In genomic region chr5:140766566-140766965, GRCm38 (mm10) we compare ENCODE assay signal across 17 mouse cellular contexts. TPM values are rescaled to one million over a fixed set of nuclear protein-coding genes. Genes with fewer than 3 reads are reported as not detected.
DNase-seq lines count a peak whose midpoint lies in the region; ATAC-seq and TF ChIP-seq lines count a peak whose summit lies in the region.
"Had no signal": no experiment of that assay in that cellular context is flagged by ENCODE, and none has a peak within 500 bp of the region (broad histone marks: within the 10 kb centered on the region; RNA-seq: fewer than 3 reads in every experiment).

No protein-coding gene starts in this region.

- TF ChIP-seq CTCF in left cerebral cortex, adult 2 months (IDR thresholded peaks at IDR 0.05): no peak
- no peak for TF ChIP-seq CTCF in bone marrow macrophage, adult 2 months (IDR thresholded peaks at IDR 0.05; ENCODE audit: low read depth, low read length)
- no peak for TF ChIP-seq CTCF in cortical plate, adult 2 months (IDR thresholded peaks at IDR 0.05; ENCODE audit: extremely low read depth, insufficient read depth, low read length)

- no peaks in the 10 kb centered on the region for H3K36me3 ChIP-seq in heart, embryonic 15.5 days

- no peaks in the 10 kb centered on the region for H3K27me3 ChIP-seq in heart, embryonic 15.5 days
- H3K27me3 ChIP-seq: forebrain, embryonic 15.5 days; hindbrain, embryonic 13.5 days; limb, embryonic 12.5 days; megakaryocyte, embryonic 14.5 days; neural tube, embryonic 13.5 days had no signal

- intact Hi-C loops in heart, postnatal 36 days (cut with DNase I): loop anchor here (5.0 kb wide), 1 partner anchor 61 kb away; no protein-coding TSS in a partner anchor
- intact Hi-C loops in left cerebral cortex, adult 2 months (cut with DNase I): loop anchor here (5.0 kb wide), 1 partner anchor 61 kb away; no protein-coding TSS in a partner anchor

- TF ChIP-seq POLR2A in bone marrow macrophage, adult 2 months (IDR thresholded peaks at IDR 0.05; ENCODE audit: borderline replicate concordance, low read depth, low read length): no peak
- TF ChIP-seq POLR2A in cortical plate, adult 2 months (IDR thresholded peaks at IDR 0.05; ENCODE audit: extremely low read depth, insufficient read depth, low read length): no peak

- H3K27ac ChIP-seq in heart, embryonic 15.5 days: peak overlapping the region; percentile 94; the same call in 1 of the 2 replicates
- peak overlapping the region; percentile 41 for H3K27ac ChIP-seq in left cerebral cortex, adult 2 months
- peak overlapping the region; percentile 98 for H3K27ac ChIP-seq in bone marrow macrophage, adult 2 months (ENCODE audit: insufficient read depth, low read depth, low read length)
- H3K27ac ChIP-seq in cortical plate, adult 2 months (ENCODE audit: insufficient read depth, low read length): 0 out of 2 replicates have a peak overlapping the region, but pooled peaks have one; percentile 90
- H3K27ac ChIP-seq: forebrain, embryonic 15.5 days; limb, embryonic 12.5 days had no signal

- H3K4me2 ChIP-seq in heart, embryonic 15.5 days: no peak overlapping the region
- H3K4me2 ChIP-seq: forebrain, embryonic 15.5 days; hindbrain, embryonic 13.5 days; limb, embryonic 12.5 days; neural tube, embryonic 13.5 days had no signal

- no peaks in the 10 kb centered on the region for H3K9me3 ChIP-seq in heart, embryonic 15.5 days (replicated peaks)
- H3K9me3 ChIP-seq: forebrain, embryonic 15.5 days; hindbrain, embryonic 13.5 days; limb, embryonic 12.5 days; megakaryocyte, embryonic 14.5 days; neural tube, embryonic 13.5 days had no signal

- WGBS in heart, embryonic 15.5 days: 74% methylated on average over 4 of the region's 4 CpGs

- H3K4me1 ChIP-seq in heart, embryonic 15.5 days (replicated peaks): peaks cover 63% of the 10 kb centered on the region
- H3K4me1 ChIP-seq in bone marrow macrophage, adult 2 months (ENCODE audit: control insufficient read depth, insufficient read depth, low read length): peaks cover 92% of the 10 kb centered on the region
- peaks cover 7% of the 10 kb centered on the region for H3K4me1 ChIP-seq in cortical plate, adult 2 months (ENCODE audit: control insufficient read depth, insufficient read depth, low read length)

- no peak overlapping the region for H3K9ac ChIP-seq in heart, embryonic 15.5 days
- H3K9ac ChIP-seq: forebrain, embryonic 15.5 days; hindbrain, embryonic 13.5 days; limb, embryonic 12.5 days; neural tube, embryonic 13.5 days had no signal

- DNase-seq in heart, postnatal 36 days: no peak
- no peak for DNase-seq in left cerebral cortex, adult 2 months (ENCODE audit: extremely low spot score in 1 of 2, low spot score in 2 of 2)
- no peak for DNase-seq in left cerebral cortex, adult 11 months (ENCODE audit: low spot score)
- no peak for DNase-seq in thymus, postnatal 10 days (ENCODE audit: low spot score in 2 of 2)
- DNase-seq: adrenal gland, adult 8-10 months; cerebellum, postnatal 10 days; thymus, adult 2 months had no signal

- no peak for ATAC-seq in heart, embryonic 15.5 days (replicated peaks; ENCODE audit: insufficient number of reproducible peaks, insufficient read depth, low FRiP score, low read depth)
- ATAC-seq: CD4-positive, CD25-positive, alpha-beta regulatory T cell, adult 4 months; forebrain, embryonic 15.5 days; intestine, embryonic 16.5 days had no signal

- H3K4me3 ChIP-seq in heart, embryonic 15.5 days: no peak overlapping the region
- no peak overlapping the region for H3K4me3 ChIP-seq in left cerebral cortex, adult 2 months
- no peak overlapping the region for H3K4me3 ChIP-seq in bone marrow macrophage, adult 2 months (ENCODE audit: insufficient read depth, low read length)
- no peak overlapping the region for H3K4me3 ChIP-seq in cortical plate, adult 2 months (ENCODE audit: insufficient read depth, low read length)
- H3K4me3 ChIP-seq: forebrain, embryonic 15.5 days; hindbrain, embryonic 13.5 days; limb, embryonic 12.5 days; megakaryocyte, embryonic 14.5 days; neural tube, embryonic 13.5 days had no signal

RNA-seq across cellular contexts. Expression of gene Amz1, which starts 42.6 kb away (rescaled TPM):
- polyA plus RNA-seq in heart, embryonic 15.5 days (2015; fragmentation: Nextera tagmentation; extraction: Ambion mirVana): 0.72 and 1.0 TPM in 2 replicates
- under 1 TPM; 0.46 to 0.72 TPM for total RNA-seq in heart, postnatal 36 days (2021)
- 10 to 100 TPM; 16.2 to 20.2 TPM for total RNA-seq in left cerebral cortex, adult 2 months (2021)
- 23.4 and 27.0 TPM in 2 replicates for polyA plus RNA-seq in bone marrow macrophage, adult 2 months (2012; ENCODE audit: insufficient read depth, insufficient read length, missing spikeins)
- polyA plus RNA-seq in cortical plate, adult 2 months (2012; rRNA removed): 8.3 and 9.3 TPM in 2 replicates

Comparison
In these comparisons a context has a peak if more than half of its experiments do, and no peak if none do; other contexts are left out.
1. H3K27ac ChIP-seq: peak in every context shown above with its lines; median percentile 98 in bone marrow macrophage, adult 2 months; 94 in heart, embryonic 15.5 days; 90 in cortical plate, adult 2 months; 41 in left cerebral cortex, adult 2 months.